Mouse (Mus musculus): ENCODE results near the gene Srprb. TPM values are rescaled to one million over a fixed set of nuclear protein-coding genes. Genes with fewer than 3 reads are reported as not detected.

The Srprb gene
- polyA plus RNA-seq (2012; ENCODE audit: low replicate concordance), result 7.5 and 22.8 TPM in 2 replicates

DNA sequence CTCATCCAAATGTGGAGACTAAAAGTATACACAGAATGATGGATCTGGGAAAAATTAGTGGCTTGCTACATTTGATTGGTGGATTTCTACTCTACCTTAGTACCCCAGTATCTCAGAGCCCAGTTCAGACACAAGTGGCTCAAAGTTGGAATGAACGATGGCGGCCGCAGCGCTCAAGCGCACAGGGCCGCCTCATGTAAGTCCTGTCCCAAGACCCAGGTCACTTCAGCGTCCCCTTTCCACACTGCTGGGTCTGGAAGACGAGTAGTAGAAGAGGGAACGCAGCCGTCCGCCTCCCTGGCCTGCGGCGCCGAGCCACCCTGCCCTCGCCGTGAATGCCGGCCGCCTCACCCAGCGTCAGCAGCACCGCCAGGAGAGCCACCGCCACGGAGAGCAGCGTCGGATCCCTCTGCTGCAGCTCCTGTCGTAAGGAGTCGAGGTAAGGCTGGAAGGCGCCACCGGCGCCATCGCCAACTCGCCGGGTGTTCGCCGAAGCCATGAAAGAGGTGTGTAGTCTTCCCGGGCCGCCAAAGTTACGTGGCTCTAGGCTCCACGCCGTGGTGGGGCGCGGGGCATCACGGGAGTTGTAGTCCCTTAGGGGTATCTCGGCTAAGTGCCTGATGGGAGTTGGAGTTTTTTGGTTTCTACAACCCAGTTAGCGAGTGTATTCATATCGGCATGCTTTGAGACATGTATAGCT, at the start of gene Srprb:
TSS of gene Srprb (minus strand) at position 577 of the 700 bp plus-strand sequence.

DNA sequence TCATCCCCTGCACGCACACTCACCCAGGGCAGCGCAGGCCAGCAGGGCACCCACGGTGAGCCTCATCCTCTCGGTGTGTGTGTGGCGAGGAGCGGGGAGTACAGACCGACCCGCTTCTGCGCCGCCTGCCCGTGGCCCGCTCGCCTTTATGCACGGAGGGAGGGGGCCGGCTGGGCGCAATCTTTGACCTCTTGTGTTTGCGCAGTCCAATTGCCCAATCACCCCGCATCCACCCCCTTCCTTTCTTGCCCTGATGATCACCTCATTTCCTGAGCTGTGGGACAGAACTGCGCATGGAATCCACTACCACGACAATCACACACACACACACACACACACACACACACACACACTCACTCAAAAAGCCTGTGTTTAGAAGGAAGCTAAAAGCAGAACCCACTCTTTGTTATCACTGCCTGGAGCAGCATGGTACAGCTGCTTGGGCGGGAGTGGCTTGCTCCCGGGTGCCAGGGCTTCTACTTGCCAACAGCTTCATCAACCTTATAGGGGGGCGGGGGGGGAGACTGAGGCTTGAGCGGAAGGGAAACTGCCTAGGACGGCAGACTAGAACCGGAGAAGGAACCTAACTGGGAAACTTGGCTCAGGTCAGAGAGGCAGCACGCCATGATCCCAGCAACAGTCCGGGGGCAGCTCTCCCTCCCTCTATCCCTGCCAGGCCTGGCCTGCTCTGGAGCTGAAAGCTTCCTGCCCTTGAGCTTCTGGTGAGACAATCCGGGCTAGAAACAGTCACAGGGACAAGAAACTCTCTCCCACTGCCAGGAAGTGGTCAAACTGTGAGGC, 28.4 kb upstream of the Srprb start, which contains the start of the genes Gm20425 and Trf:
TSS of gene Gm20425 (minus strand) at position 157 of the 801 bp plus-strand sequence.
TSS of gene Trf (minus strand) at position 294 of the 801 bp plus-strand sequence.

Other genes with a start within 250 kb of the Srprb start
- gene Slco2a1, start 213.4 kb downstream of the Srprb start, polyA plus RNA-seq (2012; ENCODE audit: low replicate concordance), result 1.3 and 4.7 TPM in 2 replicates
- gene Rab6b, start 90.3 kb downstream of the Srprb start, polyA plus RNA-seq (2012; ENCODE audit: low replicate concordance), result 0.12 and 8.0 TPM in 2 replicates
- not detected in 2 replicates for gene Gm20425, start 28.2 kb upstream of the Srprb start, polyA plus RNA-seq (2012; ENCODE audit: low replicate concordance)
- gene Trf, start 28.3 kb upstream of the Srprb start, polyA plus RNA-seq (2012; ENCODE audit: low replicate concordance), result 105 and 170 TPM in 2 replicates
- gene 1300017J02Rik, start 102.9 kb upstream of the Srprb start, polyA plus RNA-seq (2012; ENCODE audit: low replicate concordance), result 0.39 and 10.6 TPM in 2 replicates
- gene Topbp1, start 103.1 kb upstream of the Srprb start, polyA plus RNA-seq (2012; ENCODE audit: low replicate concordance), result 12.4 and 20.1 TPM in 2 replicates
- 104 and 173 TPM in 2 replicates for gene Cdv3, start 163.7 kb upstream of the Srprb start, polyA plus RNA-seq (2012; ENCODE audit: low replicate concordance)